Mouse (Mus musculus): Measurements from ENCODE around the gene Usp50.

The Usp50 gene

GRCm38 (mm10) chr2:126743389-126743788, 39.9 kb downstream of the Usp50 start:
- in situ Hi-C loops (cut with MseI, MboI) = no loop called here

GRCm38 (mm10) chr2:126740314-126740713, 43.0 kb downstream of the Usp50 start:
- in situ Hi-C loops (cut with MseI, MboI) = no loop called here

DNA sequence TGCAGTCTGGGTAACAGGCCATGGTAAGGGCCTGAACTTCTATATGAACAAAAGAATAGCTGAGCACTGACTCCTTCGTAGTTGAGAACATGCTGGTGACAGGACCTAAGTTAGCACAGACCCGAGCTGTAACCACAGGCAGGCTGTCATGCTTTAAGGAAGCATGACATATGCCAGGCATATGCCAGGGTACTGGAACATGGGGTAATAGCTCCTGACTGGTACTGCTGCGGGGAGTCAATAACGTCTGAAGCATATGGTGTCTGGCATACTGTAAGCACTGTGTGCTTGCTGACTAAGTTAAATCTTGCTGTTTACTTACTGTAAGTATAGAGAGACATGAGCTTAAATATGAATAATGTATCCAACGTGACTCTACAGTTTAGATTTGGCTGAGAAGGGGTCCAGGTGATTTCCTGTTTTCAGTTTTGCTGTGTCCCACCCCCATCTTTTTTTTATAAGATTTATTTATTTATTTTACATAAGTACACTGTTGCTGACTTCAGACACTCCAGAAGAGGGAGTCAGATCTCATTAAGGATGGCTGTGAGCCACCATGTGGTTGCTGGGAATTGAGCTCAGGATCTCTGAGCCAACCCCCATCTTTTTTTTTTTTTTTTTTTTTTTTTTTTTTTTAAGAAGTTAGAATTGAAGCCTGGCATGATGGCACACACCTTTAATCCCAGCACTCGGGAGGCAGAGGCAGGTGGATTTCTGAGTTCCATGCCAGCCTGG, 47.8 kb downstream of the Usp50 start:
- in situ Hi-C loops (cut with MseI, MboI) = no loop called here

GRCm38 (mm10) chr2:126730502-126730901, 52.8 kb downstream of the Usp50 start:
- in situ Hi-C loops (cut with MseI, MboI) = no loop called here

- in situ Hi-C loops (cut with MseI, MboI) = no loop called here
Measured at GRCm38 (mm10) chr2:126729207-126729606, 54.1 kb downstream of the Usp50 start.

- in situ Hi-C loops (cut with MseI, MboI) = no loop called here
Measured at GRCm38 (mm10) chr2:126712950-126713349, 70.3 kb downstream of the Usp50 start.

- in situ Hi-C loops (cut with MseI, MboI) = no loop called here
Measured at GRCm38 (mm10) chr2:126712526-126712925, 70.7 kb downstream of the Usp50 start.

DNA sequence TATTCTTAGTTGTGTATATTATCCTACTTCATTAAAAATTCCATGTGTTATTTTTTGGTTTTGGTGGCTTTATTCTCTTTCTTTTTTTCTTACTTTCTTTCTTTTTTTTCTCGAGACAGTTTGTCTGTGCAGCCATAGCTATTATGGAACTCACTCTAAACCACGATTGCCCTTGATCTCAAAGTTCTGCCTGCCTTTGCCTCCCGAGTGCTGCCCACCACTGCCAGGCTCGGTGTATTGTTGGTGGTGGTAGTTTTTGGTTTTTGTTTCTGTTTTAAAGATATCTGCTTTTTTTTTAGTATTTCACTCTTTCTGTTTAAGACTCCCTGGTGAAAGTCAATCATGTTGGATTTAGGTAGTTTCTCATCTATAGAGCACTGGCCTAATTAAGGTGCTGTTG, 74.9 kb downstream of the Usp50 start:
- in situ Hi-C loops (cut with MseI, MboI) = no loop called here

GRCm38 (mm10) chr2:126707438-126707779, 75.9 kb downstream of the Usp50 start:
- in situ Hi-C loops (cut with MseI, MboI) = no loop called here

DNA sequence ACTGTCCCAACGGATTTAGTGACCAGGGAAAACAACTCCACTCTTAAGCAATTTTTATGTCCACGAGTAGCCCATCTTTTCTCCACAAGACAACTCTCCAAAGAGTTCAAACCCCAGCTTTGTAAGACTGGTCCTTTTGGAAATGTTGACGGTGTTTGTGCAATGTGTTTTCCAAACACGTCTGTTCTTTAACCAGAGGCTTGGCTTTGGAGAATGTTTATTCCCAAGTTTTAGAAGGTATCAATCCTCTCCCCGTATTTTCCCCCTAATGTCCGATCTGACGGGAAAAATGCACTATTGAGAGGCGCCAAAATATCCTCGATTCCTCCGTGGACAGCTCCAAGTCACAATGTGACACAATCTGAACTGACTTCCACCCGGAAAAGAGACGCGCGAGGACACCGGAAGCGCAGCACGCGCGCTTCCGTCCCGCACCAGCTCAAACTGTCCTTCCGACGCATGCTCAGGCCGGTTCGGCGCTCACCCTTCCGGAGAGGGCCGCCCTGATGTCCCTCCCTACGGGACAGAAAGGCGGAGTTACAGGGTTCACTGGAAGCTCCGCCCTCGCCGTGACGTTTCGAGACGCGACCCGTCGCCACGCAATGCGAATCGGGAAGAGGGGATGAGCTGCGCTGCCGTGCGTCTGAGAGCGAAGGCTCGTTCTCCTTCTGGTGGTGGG, 76.4 kb downstream of the Usp50 start, which contains the start of gene Usp8:
Gene Usp8 (plus strand): TSS at position 570 of the 679 bp plus-strand sequence.
- in situ Hi-C loops (cut with MseI, MboI) = no loop called here

- in situ Hi-C loops (cut with MseI, MboI) = no loop called here
Measured at GRCm38 (mm10) chr2:126695285-126695684, 88.0 kb downstream of the Usp50 start.

DNA sequence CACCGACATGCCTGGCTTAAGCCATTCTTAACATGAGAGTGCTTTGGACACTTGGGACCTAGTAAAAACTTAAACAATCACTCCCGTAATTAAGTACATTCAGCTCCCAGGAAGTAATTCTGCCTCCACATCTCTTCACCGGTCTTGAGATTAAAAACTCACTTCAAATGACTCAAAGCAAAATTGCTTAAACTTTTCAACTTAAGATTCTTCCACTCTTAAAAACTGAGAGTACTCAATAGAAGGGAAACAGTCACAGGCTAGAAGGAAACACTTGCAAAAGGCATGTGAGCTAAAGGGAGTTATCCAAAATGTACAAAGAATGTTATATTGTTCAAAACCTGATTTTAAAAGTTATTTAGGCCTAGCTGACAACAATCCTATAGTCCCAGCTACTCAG, 92.0 kb downstream of the Usp50 start:
- in situ Hi-C loops (cut with MseI, MboI) = no loop called here

DNA sequence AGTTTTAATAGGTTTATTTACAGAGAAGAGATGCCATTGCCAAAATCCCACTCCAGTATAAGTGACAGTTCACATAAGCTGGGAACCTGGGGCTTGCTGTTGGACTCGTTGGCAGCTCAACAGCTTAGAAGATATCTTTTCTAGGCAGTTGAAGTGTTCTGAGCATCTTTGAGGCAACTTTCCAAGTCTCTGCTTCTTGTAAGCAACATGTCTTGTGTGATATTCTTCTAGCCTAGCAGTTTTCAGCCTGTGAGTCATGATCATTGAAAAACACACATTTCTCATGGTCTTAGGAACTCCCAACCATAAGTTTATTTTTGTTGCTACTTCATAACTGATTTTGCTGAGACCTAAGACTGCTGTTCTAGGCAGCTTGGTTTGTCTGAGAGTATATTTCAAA, 100.3 kb downstream of the Usp50 start:
- in situ Hi-C loops (cut with MseI, MboI) = no loop called here

DNA sequence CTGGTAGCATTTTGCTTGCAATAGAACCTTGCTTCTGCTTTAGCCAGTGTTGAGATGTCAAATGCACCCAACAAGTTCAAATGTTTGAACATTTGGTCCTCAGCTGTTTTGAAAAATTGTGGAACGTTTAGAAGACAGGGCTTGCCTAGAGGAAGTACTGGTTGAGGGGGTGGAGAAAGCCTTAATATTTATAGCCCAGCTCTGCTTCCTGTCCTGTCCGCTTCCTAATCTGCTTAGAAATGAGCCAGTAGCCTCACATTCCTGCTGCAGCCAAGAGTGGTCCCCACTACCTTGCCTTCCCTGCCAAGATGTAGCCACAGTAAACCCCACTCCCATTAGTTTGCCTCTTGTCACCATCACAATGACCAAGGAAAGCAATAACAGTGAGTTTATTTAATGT, 100.9 kb downstream of the Usp50 start:
- in situ Hi-C loops (cut with MseI, MboI) = no loop called here

DNA sequence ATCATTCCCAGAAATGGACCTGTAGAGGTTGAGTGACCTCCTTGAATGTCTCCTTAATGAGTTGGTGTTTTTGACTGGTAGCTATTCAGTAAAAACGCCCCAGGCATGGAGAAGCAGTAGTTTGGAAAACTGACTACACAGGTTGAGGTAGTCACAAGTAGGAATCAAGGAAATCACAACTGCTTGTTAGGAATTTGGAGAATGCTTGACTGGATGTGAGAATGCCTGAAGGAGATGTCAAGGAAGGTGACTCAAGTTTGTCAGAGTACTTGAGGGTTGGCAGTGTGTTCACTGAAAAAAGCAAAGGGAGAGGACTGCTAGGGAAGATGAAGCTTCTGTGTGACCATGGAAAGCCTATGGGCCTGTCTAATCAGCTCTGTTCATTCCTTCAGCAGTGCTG, 105.9 kb downstream of the Usp50 start:
- in situ Hi-C loops (cut with MseI, MboI) = no loop called here

DNA sequence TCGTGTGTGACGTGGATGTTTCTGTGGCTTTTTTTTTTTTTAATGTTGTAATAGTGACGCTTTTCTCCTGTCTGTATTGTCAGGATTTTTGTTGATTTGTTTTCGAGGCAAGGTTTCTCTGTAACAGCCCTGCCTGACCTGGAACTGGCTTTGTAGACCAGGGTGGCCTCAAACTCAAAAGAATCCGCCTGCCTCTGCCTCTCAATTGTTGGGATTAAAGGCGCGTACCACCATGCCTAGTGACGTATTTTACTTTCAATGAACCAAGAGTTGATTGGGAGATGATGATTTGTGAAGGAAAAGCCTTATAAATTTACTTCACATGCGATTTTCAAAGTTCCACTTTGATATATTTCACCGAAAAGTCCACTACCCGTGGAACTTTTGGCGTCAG, 107.2 kb downstream of the Usp50 start, which contains the start of gene Gabpb1:
Gene Gabpb1 (minus strand): TSS at position 216 of the 394 bp plus-strand sequence.
- in situ Hi-C loops (cut with MseI, MboI) = no loop called here

GRCm38 (mm10) chr2:126675169-126676121, 107.8 kb downstream of the Usp50 start:
- in situ Hi-C loops (cut with MseI, MboI) = no loop called here

DNA sequence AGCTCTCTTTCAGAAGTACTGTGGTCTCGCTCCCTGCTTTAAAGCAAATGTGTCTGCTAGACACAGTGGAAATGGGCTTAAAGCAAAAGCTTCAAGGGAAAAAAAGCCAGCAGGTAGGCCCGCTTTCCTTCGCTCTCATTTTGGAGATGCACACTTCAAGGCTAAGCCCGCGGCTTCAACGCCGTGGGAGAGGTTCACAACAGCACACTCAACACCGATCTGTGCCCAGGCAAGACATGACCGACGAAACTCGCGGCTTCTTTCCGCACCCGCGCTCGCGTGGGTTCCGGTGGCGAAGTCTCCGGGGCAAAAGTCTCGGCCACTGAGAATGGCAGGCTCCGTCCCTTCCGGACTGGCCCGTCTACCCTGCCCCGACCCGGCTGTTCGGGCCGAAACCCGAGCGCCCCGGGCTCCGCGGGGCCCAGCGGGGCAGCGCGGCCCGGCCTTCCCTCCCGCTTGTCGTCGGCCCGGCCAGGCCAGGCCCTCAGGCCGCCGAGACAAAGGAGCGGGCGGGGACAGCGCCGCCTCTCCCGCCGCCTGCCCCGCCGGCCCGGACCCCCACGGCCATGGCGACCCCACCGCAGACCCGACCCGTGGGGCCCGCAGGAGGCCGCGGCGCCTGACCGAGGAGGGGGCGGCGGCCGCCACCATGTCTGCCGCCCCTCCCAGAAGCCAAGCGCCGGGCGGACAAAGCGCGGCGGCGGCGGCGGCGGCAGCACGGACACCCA, 108.7 kb downstream of the Usp50 start:
- in situ Hi-C loops (cut with MseI, MboI) = no loop called here

- in situ Hi-C loops (cut with MseI, MboI) = no loop called here
Measured at GRCm38 (mm10) chr2:126673317-126674242, 109.7 kb downstream of the Usp50 start.

- in situ Hi-C loops (cut with MseI, MboI) = loop anchor here in 1 of 2 experiments (10.0 kb wide), 1 partner anchor 74 kb away; no protein-coding TSS in a partner anchor
Measured at GRCm38 (mm10) chr2:126668621-126669252, 114.5 kb downstream of the Usp50 start.
